Mouse (Mus musculus): ENCODE measurements at regions not wholly inside any gene's neighbourhood (a gene's known extent, or its start where the extent isn't known, plus 50 kb on each side); places are given as distances from the start of the nearest gene placed in this dataset.

- WGBS = 35% methylated on average over 10 of the region's 10 CpGs
- Histone ChIP-seq H3K4me3 (no peak overlapping the region), H3K9ac (no peak overlapping the region), H3K4me1 (0 out of 2 replicates have a peak, but pooled peaks cover 10% of the 10 kb centered on the region), H3K9me3 (no peaks in the 10 kb centered on the region), H3K4me2 (no peak overlapping the region), H3K27ac (replicated peaks) (no peak overlapping the region), H3K27me3 (replicated peaks) (no peaks in the 10 kb centered on the region), H3K36me3 (no peaks in the 10 kb centered on the region)
- no peak for ATAC-seq (ENCODE audit: extremely low read depth, insufficient number of reproducible peaks, low FRiP score, low TSS enrichment)
Measured at GRCm38 (mm10) chr1:42233289-42233688, 462.3 kb upstream of the Pou3f3 start.

- WGBS = 56% methylated on average over 2 of the region's 2 CpGs
- Histone ChIP-seq H3K4me1 (0 out of 2 replicates have a peak, but pooled peaks cover 2% of the 10 kb centered on the region), H3K4me2 (no peak overlapping the region), H3K36me3 (no peaks in the 10 kb centered on the region), H3K4me3 (no peak overlapping the region), H3K9ac (no peak overlapping the region), H3K9me3 (no peaks in the 10 kb centered on the region), H3K27me3 (replicated peaks) (no peaks in the 10 kb centered on the region), H3K27ac (replicated peaks) (no peak overlapping the region)
- no peak for ATAC-seq (ENCODE audit: extremely low read depth, insufficient number of reproducible peaks, low FRiP score, low TSS enrichment)
Measured at GRCm38 (mm10) chr1:42236466-42237010, 459.0 kb upstream of the Pou3f3 start.

- no peaks in the 10 kb centered on the region for H3K9me3 ChIP-seq
- no peak overlapping the region for H3K27ac ChIP-seq (replicated peaks)
- H3K36me3 ChIP-seq = no peaks in the 10 kb centered on the region
- no peak for ATAC-seq (ENCODE audit: extremely low read depth, insufficient number of reproducible peaks, low FRiP score, low TSS enrichment)
- H3K4me3 ChIP-seq = no peak overlapping the region
- no peaks in the 10 kb centered on the region for H3K4me1 ChIP-seq
- H3K9ac ChIP-seq = no peak overlapping the region
- WGBS = 68% methylated on average over 3 of the region's 3 CpGs
- H3K27me3 ChIP-seq (replicated peaks) = no peaks in the 10 kb centered on the region
- no peak overlapping the region for H3K4me2 ChIP-seq
Measured at GRCm38 (mm10) chr1:42238408-42238807, 457.2 kb upstream of the Pou3f3 start.

GRCm38 (mm10) chr1:42241172-42241571, 454.4 kb upstream of the Pou3f3 start:
- Histone ChIP-seq H3K4me1 (no peaks in the 10 kb centered on the region), H3K27ac (replicated peaks) (no peak overlapping the region), H3K9me3 (no peaks in the 10 kb centered on the region), H3K4me2 (no peak overlapping the region), H3K9ac (no peak overlapping the region), H3K36me3 (no peaks in the 10 kb centered on the region), H3K27me3 (replicated peaks) (no peaks in the 10 kb centered on the region), H3K4me3 (no peak overlapping the region)
- ATAC-seq (ENCODE audit: extremely low read depth, insufficient number of reproducible peaks, low FRiP score, low TSS enrichment) = no peak
- 59% methylated on average over 9 of the region's 9 CpGs for whole genome bisulfite sequencing

GRCm38 (mm10) chr1:42241601-42242220, 453.9 kb upstream of the Pou3f3 start:
- Histone ChIP-seq H3K27ac (replicated peaks) (no peak overlapping the region), H3K4me2 (no peak overlapping the region), H3K9me3 (no peaks in the 10 kb centered on the region), H3K36me3 (no peaks in the 10 kb centered on the region), H3K9ac (no peak overlapping the region), H3K4me1 (no peaks in the 10 kb centered on the region), H3K27me3 (replicated peaks) (no peaks in the 10 kb centered on the region), H3K4me3 (no peak overlapping the region)
- no peak for ATAC-seq (ENCODE audit: extremely low read depth, insufficient number of reproducible peaks, low FRiP score, low TSS enrichment)
- 80% methylated on average over 11 of the region's 11 CpGs for WGBS

GRCm38 (mm10) chr1:42242586-42243457, 452.7 kb upstream of the Pou3f3 start:
- WGBS = 67% methylated on average over 13 of the region's 15 CpGs
- H3K9me3 ChIP-seq = no peaks in the 10 kb centered on the region
- H3K4me1 ChIP-seq = no peaks in the 10 kb centered on the region
- peak overlapping the region; percentile 57 for H3K4me2 ChIP-seq
- H3K9ac ChIP-seq = no peak overlapping the region
- H3K27me3 ChIP-seq (replicated peaks) = no peaks in the 10 kb centered on the region
- H3K4me3 ChIP-seq = no peak overlapping the region
- no peaks in the 10 kb centered on the region for H3K36me3 ChIP-seq
- no peak overlapping the region for H3K27ac ChIP-seq (replicated peaks)
- ATAC-seq (ENCODE audit: extremely low read depth, insufficient number of reproducible peaks, low FRiP score, low TSS enrichment) = no peak

GRCm38 (mm10) chr1:42243458-42243855, 452.1 kb upstream of the Pou3f3 start:
- ATAC-seq (ENCODE audit: extremely low read depth, insufficient number of reproducible peaks, low FRiP score, low TSS enrichment) = no peak
- no peaks in the 10 kb centered on the region for H3K4me1 ChIP-seq
- H3K4me2 ChIP-seq = peak overlapping the region; percentile 57
- no peaks in the 10 kb centered on the region for H3K36me3 ChIP-seq
- H3K9ac ChIP-seq = peak overlapping the region; percentile 47; the same call in 1 of the 2 replicates
- peak overlapping the region; percentile 23 for H3K4me3 ChIP-seq
- H3K27ac ChIP-seq (replicated peaks) = no peak overlapping the region
- no peaks in the 10 kb centered on the region for H3K9me3 ChIP-seq
- 32% methylated on average over 5 of the region's 5 CpGs for WGBS
- no peaks in the 10 kb centered on the region for H3K27me3 ChIP-seq (replicated peaks)

GRCm38 (mm10) chr1:42243878-42244277, 451.7 kb upstream of the Pou3f3 start:
- ATAC-seq (ENCODE audit: extremely low read depth, insufficient number of reproducible peaks, low FRiP score, low TSS enrichment) = no peak
- no peak overlapping the region for H3K27ac ChIP-seq (replicated peaks)
- H3K4me3 ChIP-seq = peak overlapping the region; percentile 23
- no peaks in the 10 kb centered on the region for H3K4me1 ChIP-seq
- H3K4me2 ChIP-seq = peak overlapping the region; percentile 57
- no peaks in the 10 kb centered on the region for H3K27me3 ChIP-seq (replicated peaks)
- peak overlapping the region; percentile 47; the same call in 1 of the 2 replicates for H3K9ac ChIP-seq
- no peaks in the 10 kb centered on the region for H3K36me3 ChIP-seq
- WGBS = 16% methylated on average over 14 of the region's 14 CpGs
- no peaks in the 10 kb centered on the region for H3K9me3 ChIP-seq

GRCm38 (mm10) chr1:42252386-42252785, 443.2 kb upstream of the Pou3f3 start:
- no peak overlapping the region for H3K9ac ChIP-seq
- H3K9me3 ChIP-seq = no peaks in the 10 kb centered on the region
- no peak overlapping the region for H3K4me3 ChIP-seq
- H3K4me1 ChIP-seq = peaks cover under 1% of the 10 kb centered on the region; the same call in 1 of the 2 replicates
- no peaks in the 10 kb centered on the region for H3K27me3 ChIP-seq (replicated peaks)
- H3K36me3 ChIP-seq = no peaks in the 10 kb centered on the region
- 75% methylated on average over 3 of the region's 3 CpGs for WGBS
- H3K4me2 ChIP-seq = no peak overlapping the region
- H3K27ac ChIP-seq (replicated peaks) = no peak overlapping the region
- ATAC-seq (ENCODE audit: extremely low read depth, insufficient number of reproducible peaks, low FRiP score, low TSS enrichment) = no peak

- Histone ChIP-seq H3K36me3 (no peaks in the 10 kb centered on the region), H3K27ac (replicated peaks) (no peak overlapping the region), H3K27me3 (replicated peaks) (no peaks in the 10 kb centered on the region), H3K9me3 (no peaks in the 10 kb centered on the region), H3K4me1 (peaks cover 11% of the 10 kb centered on the region), H3K9ac (no peak overlapping the region), H3K4me2 (no peak overlapping the region), H3K4me3 (no peak overlapping the region)
- 71% methylated on average over 3 of the region's 3 CpGs for WGBS
- ATAC-seq (ENCODE audit: extremely low read depth, insufficient number of reproducible peaks, low FRiP score, low TSS enrichment) = no peak
Measured at GRCm38 (mm10) chr1:42253786-42254185, 441.8 kb upstream of the Pou3f3 start.

- Histone ChIP-seq H3K4me1 (peaks cover 13% of the 10 kb centered on the region), H3K36me3 (no peaks in the 10 kb centered on the region), H3K27me3 (replicated peaks) (no peaks in the 10 kb centered on the region), H3K4me2 (no peak overlapping the region), H3K4me3 (no peak overlapping the region), H3K27ac (replicated peaks) (no peak overlapping the region), H3K9me3 (no peaks in the 10 kb centered on the region), H3K9ac (no peak overlapping the region)
- ATAC-seq (ENCODE audit: extremely low read depth, insufficient number of reproducible peaks, low FRiP score, low TSS enrichment) = no peak
- 85% methylated on average over 10 of the region's 10 CpGs for WGBS
Measured at GRCm38 (mm10) chr1:42256911-42257595, 438.5 kb upstream of the Pou3f3 start.
